Mouse (Mus musculus): ENCODE measurements around the gene Cab39l. TPM values are rescaled to one million over a fixed set of nuclear protein-coding genes. Genes with fewer than 3 reads are reported as not detected.

The Cab39l gene
- polyA plus RNA-seq, 1 experiment: 2.9 TPM

- 76% methylated on average over 1 of the region's 1 CpGs for WGBS
- Histone ChIP-seq H3K4me3 (ENCODE audit: low read depth, low read length) (no peak overlapping the region), H3K27me3 (ENCODE audit: control insufficient read depth, insufficient read depth, low read length) (no peaks in the 10 kb centered on the region; the same call in 1 of the 2 replicates), H3K27ac (ENCODE audit: insufficient read depth, low read depth, low read length) (no peak overlapping the region), H3K36me3 (ENCODE audit: control insufficient read depth, insufficient read depth, low read length) (no peaks in the 10 kb centered on the region), H3K4me1 (ENCODE audit: control insufficient read depth, insufficient read depth, insufficient read length, low read length) (no peaks in the 10 kb centered on the region)
- TF ChIP-seq POLR2A (IDR thresholded peaks at IDR 0.05; ENCODE audit: low read depth, low read length) (no peak), CTCF (IDR thresholded peaks at IDR 0.05; ENCODE audit: extremely low read depth, insufficient read length, insufficient replicate concordance, low read depth, low read length) (no peak)
These were observed 4.6 kb downstream of the Cab39l start for GRCm38 (mm10) chr14:59445421-59445820.

GRCm38 (mm10) chr14:59447981-59448380 is 7.2 kb downstream of the Cab39l start:
- Histone ChIP-seq H3K27me3 (ENCODE audit: control insufficient read depth, insufficient read depth, low read length) (no peaks in the 10 kb centered on the region), H3K4me1 (ENCODE audit: control insufficient read depth, insufficient read depth, insufficient read length, low read length) (no peaks in the 10 kb centered on the region), H3K36me3 (ENCODE audit: control insufficient read depth, insufficient read depth, low read length) (no peaks in the 10 kb centered on the region), H3K27ac (ENCODE audit: insufficient read depth, low read depth, low read length) (no peak overlapping the region), H3K4me3 (ENCODE audit: low read depth, low read length) (no peak overlapping the region)
- TF ChIP-seq CTCF (IDR thresholded peaks at IDR 0.05; ENCODE audit: extremely low read depth, insufficient read length, insufficient replicate concordance, low read depth, low read length): no peak
- TF ChIP-seq POLR2A (IDR thresholded peaks at IDR 0.05; ENCODE audit: low read depth, low read length): no peak

- TF ChIP-seq POLR2A (IDR thresholded peaks at IDR 0.05; ENCODE audit: low read depth, low read length): no peak
- no peak for TF ChIP-seq CTCF (IDR thresholded peaks at IDR 0.05; ENCODE audit: extremely low read depth, insufficient read length, insufficient replicate concordance, low read depth, low read length)
- no peaks in the 10 kb centered on the region for H3K27me3 ChIP-seq (ENCODE audit: control insufficient read depth, insufficient read depth, low read length)
- no peaks in the 10 kb centered on the region for H3K4me1 ChIP-seq (ENCODE audit: control insufficient read depth, insufficient read depth, insufficient read length, low read length)
- H3K36me3 ChIP-seq (ENCODE audit: control insufficient read depth, insufficient read depth, low read length): peaks cover 6% of the 10 kb centered on the region
- no peak overlapping the region for H3K4me3 ChIP-seq (ENCODE audit: low read depth, low read length)
- 94% methylated on average over 2 of the region's 2 CpGs for WGBS
- no peak overlapping the region for H3K27ac ChIP-seq (ENCODE audit: insufficient read depth, low read depth, low read length)
These were observed 25.7 kb downstream of the Cab39l start for GRCm38 (mm10) chr14:59466503-59466902.

- no peak for TF ChIP-seq POLR2A (IDR thresholded peaks at IDR 0.05; ENCODE audit: low read depth, low read length)
- no peak for TF ChIP-seq CTCF (IDR thresholded peaks at IDR 0.05; ENCODE audit: extremely low read depth, insufficient read length, insufficient replicate concordance, low read depth, low read length)
- Histone ChIP-seq H3K36me3 (ENCODE audit: control insufficient read depth, insufficient read depth, low read length) (peaks cover 1% of the 10 kb centered on the region; the same call in 1 of the 2 replicates), H3K4me1 (ENCODE audit: control insufficient read depth, insufficient read depth, insufficient read length, low read length) (no peaks in the 10 kb centered on the region), H3K4me3 (ENCODE audit: low read depth, low read length) (no peak overlapping the region), H3K27ac (ENCODE audit: insufficient read depth, low read depth, low read length) (no peak overlapping the region), H3K27me3 (ENCODE audit: control insufficient read depth, insufficient read depth, low read length) (no peaks in the 10 kb centered on the region)
- WGBS: 70% methylated on average over 1 of the region's 1 CpGs
These were observed 27.0 kb downstream of the Cab39l start for GRCm38 (mm10) chr14:59467798-59468197.

GRCm38 (mm10) chr14:59470781-59471180 is 30.0 kb downstream of the Cab39l start:
- 78% methylated on average over 1 of the region's 1 CpGs for WGBS
- no peak overlapping the region for H3K27ac ChIP-seq (ENCODE audit: insufficient read depth, low read depth, low read length)
- no peak for TF ChIP-seq CTCF (IDR thresholded peaks at IDR 0.05; ENCODE audit: extremely low read depth, insufficient read length, insufficient replicate concordance, low read depth, low read length)
- TF ChIP-seq POLR2A (IDR thresholded peaks at IDR 0.05; ENCODE audit: low read depth, low read length): no peak
- H3K4me1 ChIP-seq (ENCODE audit: control insufficient read depth, insufficient read depth, insufficient read length, low read length): no peaks in the 10 kb centered on the region
- H3K36me3 ChIP-seq (ENCODE audit: control insufficient read depth, insufficient read depth, low read length): no peaks in the 10 kb centered on the region
- H3K4me3 ChIP-seq (ENCODE audit: low read depth, low read length): no peak overlapping the region
- H3K27me3 ChIP-seq (ENCODE audit: control insufficient read depth, insufficient read depth, low read length): no peaks in the 10 kb centered on the region

GRCm38 (mm10) chr14:59478699-59479098 is 37.9 kb downstream of the Cab39l start:
- Histone ChIP-seq H3K27me3 (ENCODE audit: control insufficient read depth, insufficient read depth, low read length) (no peaks in the 10 kb centered on the region), H3K27ac (ENCODE audit: insufficient read depth, low read depth, low read length) (no peak overlapping the region), H3K36me3 (ENCODE audit: control insufficient read depth, insufficient read depth, low read length) (no peaks in the 10 kb centered on the region), H3K4me1 (ENCODE audit: control insufficient read depth, insufficient read depth, insufficient read length, low read length) (no peaks in the 10 kb centered on the region), H3K4me3 (ENCODE audit: low read depth, low read length) (no peak overlapping the region)
- WGBS: 68% methylated on average over 6 of the region's 6 CpGs
- TF ChIP-seq CTCF (IDR thresholded peaks at IDR 0.05; ENCODE audit: extremely low read depth, insufficient read length, insufficient replicate concordance, low read depth, low read length) (no peak), POLR2A (IDR thresholded peaks at IDR 0.05; ENCODE audit: low read depth, low read length) (no peak)

- Histone ChIP-seq H3K27ac (ENCODE audit: insufficient read depth, low read depth, low read length) (no peak overlapping the region), H3K4me3 (ENCODE audit: low read depth, low read length) (no peak overlapping the region), H3K4me1 (ENCODE audit: control insufficient read depth, insufficient read depth, insufficient read length, low read length) (no peaks in the 10 kb centered on the region), H3K27me3 (ENCODE audit: control insufficient read depth, insufficient read depth, low read length) (no peaks in the 10 kb centered on the region), H3K36me3 (ENCODE audit: control insufficient read depth, insufficient read depth, low read length) (no peaks in the 10 kb centered on the region)
- TF ChIP-seq CTCF (IDR thresholded peaks at IDR 0.05; ENCODE audit: extremely low read depth, insufficient read length, insufficient replicate concordance, low read depth, low read length): no peak
- no peak for TF ChIP-seq POLR2A (IDR thresholded peaks at IDR 0.05; ENCODE audit: low read depth, low read length)
- 95% methylated on average over 4 of the region's 4 CpGs for WGBS
These were observed 44.6 kb downstream of the Cab39l start for GRCm38 (mm10) chr14:59485247-59485810.
